Mouse (Mus musculus) cerebellum, adult 2 months (tissue): ENCODE measurements at regions not wholly inside any gene's neighbourhood (a gene's known extent, or its start where the extent isn't known, plus 50 kb on each side); places are given as distances from the start of the nearest gene placed in this dataset.

Source experiments
- CTCF ChIP-seq: fragments of 200-500 bp; IDR thresholded peaks from 2 replicates; pipeline ENCODE4 v1.5.1; 2011; ENCODE audit warnings: low read depth, mild to moderate bottlenecking, control low read depth, low read length, moderate library complexity, borderline replicate concordance; ENCODE audit not compliant: insufficient read depth
- POLR2A ChIP-seq: fragments of 200-500 bp; IDR thresholded peaks from 2 replicates; pipeline ENCODE4 v1.6.1; 2011; ENCODE audit warnings: low read length, control low read depth, borderline replicate concordance; ENCODE audit not compliant: insufficient read depth

DNA sequence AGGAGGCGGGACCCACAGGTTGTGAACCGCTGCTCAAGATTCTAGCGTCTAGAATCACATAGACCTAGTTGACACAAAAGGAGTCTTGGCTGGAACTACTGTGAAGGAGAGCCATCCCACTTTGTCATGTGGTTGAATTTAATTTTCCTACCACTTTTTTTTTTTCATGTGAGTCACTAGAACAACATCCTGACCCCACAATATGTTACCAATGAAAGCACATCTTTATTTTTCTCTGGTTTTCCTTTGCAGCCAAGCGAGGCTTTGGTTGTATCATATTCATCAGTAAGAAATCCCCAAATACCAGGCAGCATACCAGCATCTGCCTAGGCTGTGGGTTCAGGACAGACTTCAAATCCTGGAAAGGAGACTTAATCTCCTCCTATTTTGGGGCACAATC, 356.0 kb downstream of the Bckdhb start:
- TF ChIP-seq CTCF, result no peak
- TF ChIP-seq POLR2A, result no peak
